Mouse (Mus musculus) lung, postnatal 0 days (tissue): ENCODE measurements around the gene Prr27.

ENCODE experiments used
- CTCF ChIP-seq: IDR thresholded peaks from 2 replicates; pipeline ENCODE4 v1.5.1; 2016; ENCODE audit warnings: antibody characterized with exemption, mild to moderate bottlenecking
- EP300 ChIP-seq: IDR thresholded peaks from 2 replicates; pipeline ENCODE4 v1.6.1; 2016; ENCODE audit warnings: antibody characterized with exemption, mild to moderate bottlenecking, control low read depth

DNA sequence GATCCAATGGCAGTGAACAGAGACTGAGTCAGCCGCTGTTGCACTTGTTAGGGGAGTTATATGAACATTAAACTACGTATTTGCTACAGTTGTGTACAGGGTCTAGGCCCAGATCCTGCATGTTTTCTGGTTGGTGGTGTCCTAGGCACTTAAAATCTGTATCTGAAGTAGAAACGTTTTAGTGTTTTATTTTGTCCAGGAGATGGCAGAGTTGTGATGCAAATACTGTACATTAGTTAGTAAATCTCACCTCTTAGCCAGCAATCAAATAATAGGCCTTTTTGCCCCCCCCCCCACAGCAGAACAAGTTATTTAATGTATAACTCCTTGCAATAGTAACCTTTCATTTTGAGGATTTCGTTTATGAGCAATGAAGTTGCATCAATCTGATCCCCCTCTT is 42.8 kb upstream of the Prr27 start:
- TF ChIP-seq CTCF (no peak), EP300 (no peak)
